Mouse (Mus musculus): ENCODE results near the gene Vps33b. TPM values are rescaled to one million over a fixed set of nuclear protein-coding genes. Genes with fewer than 3 reads are reported as not detected.

Vps33b gene
- 11.1 and 12.4 TPM in 2 replicates for polyA plus RNA-seq (2016; fragmentation: Nextera tagmentation; extraction: Ambion mirVana)

- Histone ChIP-seq H3K9ac (peak within 1 kb of the TSS; percentile 80), H3K4me3 (peak within 1 kb of the TSS; percentile 76), H3K36me3 (peaks cover 44% of the 10 kb centered on the region), H3K4me2 (peak within 1 kb of the TSS; percentile 80), H3K27ac (ENCODE audit: poor library complexity, severe bottlenecking) (peak within 1 kb of the TSS; percentile 70), H3K27me3 (replicated peaks) (no peaks in the 10 kb centered on the region), H3K4me1 (replicated peaks) (peaks cover 19% of the 10 kb centered on the region), H3K9me3 (replicated peaks) (peaks cover 6% of the 10 kb centered on the region)
- WGBS = 4% methylated on average over 21 of the region's 21 CpGs
- ATAC-seq (ENCODE audit: insufficient number of reproducible peaks, low FRiP score) = peak; percentile 89
These were observed at the start of gene Vps33b for GRCm38 (mm10) chr7:80268897-80269750. TSS of gene Vps33b (plus strand) at chr7:80269649.

GRCm38 (mm10) chr7:80220237-80220797 is 49.1 kb upstream of the Vps33b start:
- Histone ChIP-seq H3K27ac (ENCODE audit: poor library complexity, severe bottlenecking) (no peak overlapping the region), H3K9ac (no peak overlapping the region), H3K4me3 (no peak overlapping the region), H3K27me3 (replicated peaks) (no peaks in the 10 kb centered on the region), H3K4me2 (no peak overlapping the region), H3K4me1 (replicated peaks) (peaks cover under 1% of the 10 kb centered on the region), H3K9me3 (replicated peaks) (no peaks in the 10 kb centered on the region), H3K36me3 (peaks cover 84% of the 10 kb centered on the region)
- ATAC-seq (ENCODE audit: insufficient number of reproducible peaks, low FRiP score) = no peak
- 88% methylated on average over 9 of the region's 9 CpGs for WGBS

GRCm38 (mm10) chr7:80221179-80221750 is 48.2 kb upstream of the Vps33b start:
- H3K27me3 ChIP-seq (replicated peaks) = no peaks in the 10 kb centered on the region
- no peak overlapping the region for H3K9ac ChIP-seq
- WGBS = 81% methylated on average over 4 of the region's 4 CpGs
- H3K36me3 ChIP-seq = peaks cover 86% of the 10 kb centered on the region
- no peak overlapping the region for H3K4me3 ChIP-seq
- no peak for ATAC-seq (ENCODE audit: insufficient number of reproducible peaks, low FRiP score)
- no peak overlapping the region for H3K27ac ChIP-seq (ENCODE audit: poor library complexity, severe bottlenecking)
- H3K4me1 ChIP-seq (replicated peaks) = no peaks in the 10 kb centered on the region
- H3K4me2 ChIP-seq = no peak overlapping the region
- no peaks in the 10 kb centered on the region for H3K9me3 ChIP-seq (replicated peaks)

GRCm38 (mm10) chr7:80227065-80227464 is 42.4 kb upstream of the Vps33b start:
- WGBS = 95% methylated on average over 4 of the region's 4 CpGs
- no peak for ATAC-seq (ENCODE audit: insufficient number of reproducible peaks, low FRiP score)
- Histone ChIP-seq H3K9ac (no peak overlapping the region), H3K36me3 (peaks cover 54% of the 10 kb centered on the region), H3K9me3 (replicated peaks) (no peaks in the 10 kb centered on the region), H3K27me3 (replicated peaks) (no peaks in the 10 kb centered on the region), H3K4me2 (no peak overlapping the region), H3K4me3 (no peak overlapping the region), H3K27ac (ENCODE audit: poor library complexity, severe bottlenecking) (no peak overlapping the region), H3K4me1 (replicated peaks) (peaks cover 5% of the 10 kb centered on the region; the same call in 1 of the 2 replicates)

- WGBS = 81% methylated on average over 6 of the region's 6 CpGs
- Histone ChIP-seq H3K36me3 (peaks cover 28% of the 10 kb centered on the region), H3K4me3 (no peak overlapping the region), H3K9ac (no peak overlapping the region), H3K4me2 (no peak overlapping the region), H3K4me1 (replicated peaks) (peaks cover 10% of the 10 kb centered on the region), H3K27me3 (replicated peaks) (no peaks in the 10 kb centered on the region), H3K9me3 (replicated peaks) (no peaks in the 10 kb centered on the region), H3K27ac (ENCODE audit: poor library complexity, severe bottlenecking) (no peak overlapping the region)
- no peak for ATAC-seq (ENCODE audit: insufficient number of reproducible peaks, low FRiP score)
These were observed 39.3 kb upstream of the Vps33b start for GRCm38 (mm10) chr7:80230196-80230595.

GRCm38 (mm10) chr7:80231971-80232488 is 37.4 kb upstream of the Vps33b start:
- Histone ChIP-seq H3K9me3 (replicated peaks) (no peaks in the 10 kb centered on the region), H3K4me3 (peak overlapping the region; percentile 73), H3K4me1 (replicated peaks) (peaks cover 10% of the 10 kb centered on the region), H3K27me3 (replicated peaks) (no peaks in the 10 kb centered on the region), H3K27ac (ENCODE audit: poor library complexity, severe bottlenecking) (peak overlapping the region; percentile 40; the same call in 1 of the 2 replicates), H3K4me2 (peak overlapping the region; percentile 89), H3K9ac (peak overlapping the region; percentile 79), H3K36me3 (peaks cover 12% of the 10 kb centered on the region)
- no peak; the same call in 1 of the 2 replicates for ATAC-seq (ENCODE audit: insufficient number of reproducible peaks, low FRiP score)
- under 1% methylated on average over 29 of the region's 29 CpGs for WGBS

- Histone ChIP-seq H3K27me3 (replicated peaks) (no peaks in the 10 kb centered on the region), H3K9me3 (replicated peaks) (no peaks in the 10 kb centered on the region), H3K4me3 (peak within 1 kb of the TSS; percentile 73), H3K4me1 (replicated peaks) (peaks cover 10% of the 10 kb centered on the region), H3K9ac (peak within 1 kb of the TSS; percentile 79), H3K4me2 (peak within 1 kb of the TSS; percentile 89), H3K36me3 (peaks cover 6% of the 10 kb centered on the region), H3K27ac (ENCODE audit: poor library complexity, severe bottlenecking) (peak within 1 kb of the TSS; percentile 52)
- under 1% methylated on average over 56 of the region's 56 CpGs for WGBS
- peak; percentile 100 for ATAC-seq (ENCODE audit: insufficient number of reproducible peaks, low FRiP score)
These were observed 36.9 kb upstream of the Vps33b start, which contains the start of the genes Cib1 and Gdpgp1 for GRCm38 (mm10) chr7:80232489-80233029. TSS of gene Cib1 (minus strand) at chr7:80232813. TSS of gene Gdpgp1 (plus strand) at chr7:80232865.

- no peaks in the 10 kb centered on the region for H3K27me3 ChIP-seq (replicated peaks)
- H3K4me3 ChIP-seq = peak overlapping the region; percentile 73; the same call in 1 of the 2 replicates
- no peak for ATAC-seq (ENCODE audit: insufficient number of reproducible peaks, low FRiP score)
- H3K36me3 ChIP-seq = peaks cover 9% of the 10 kb centered on the region
- peak overlapping the region; percentile 89 for H3K4me2 ChIP-seq
- H3K4me1 ChIP-seq (replicated peaks) = peaks cover 10% of the 10 kb centered on the region
- no peaks in the 10 kb centered on the region for H3K9me3 ChIP-seq (replicated peaks)
- no peak overlapping the region for H3K27ac ChIP-seq (ENCODE audit: poor library complexity, severe bottlenecking)
- 74% methylated on average over 9 of the region's 9 CpGs for WGBS
- H3K9ac ChIP-seq = peak overlapping the region; percentile 50; the same call in 1 of the 2 replicates
These were observed 35.6 kb upstream of the Vps33b start for GRCm38 (mm10) chr7:80233799-80234198.

- ATAC-seq (ENCODE audit: insufficient number of reproducible peaks, low FRiP score) = no peak
- H3K36me3 ChIP-seq = peaks cover 26% of the 10 kb centered on the region
- no peak overlapping the region for H3K27ac ChIP-seq (ENCODE audit: poor library complexity, severe bottlenecking)
- no peak overlapping the region for H3K4me3 ChIP-seq
- no peaks in the 10 kb centered on the region for H3K9me3 ChIP-seq (replicated peaks)
- 88% methylated on average over 10 of the region's 10 CpGs for WGBS
- H3K4me2 ChIP-seq = no peak overlapping the region
- peaks cover 5% of the 10 kb centered on the region for H3K4me1 ChIP-seq (replicated peaks)
- no peaks in the 10 kb centered on the region for H3K27me3 ChIP-seq (replicated peaks)
- no peak overlapping the region for H3K9ac ChIP-seq
These were observed 30.9 kb upstream of the Vps33b start for GRCm38 (mm10) chr7:80238542-80238941.

- 81% methylated on average over 4 of the region's 4 CpGs for WGBS
- Histone ChIP-seq H3K4me1 (replicated peaks) (no peaks in the 10 kb centered on the region), H3K9ac (no peak overlapping the region), H3K27me3 (replicated peaks) (no peaks in the 10 kb centered on the region), H3K4me2 (no peak overlapping the region), H3K9me3 (replicated peaks) (no peaks in the 10 kb centered on the region), H3K36me3 (peaks cover 26% of the 10 kb centered on the region), H3K4me3 (no peak overlapping the region), H3K27ac (ENCODE audit: poor library complexity, severe bottlenecking) (no peak overlapping the region)
- no peak for ATAC-seq (ENCODE audit: insufficient number of reproducible peaks, low FRiP score)
These were observed 27.8 kb upstream of the Vps33b start for GRCm38 (mm10) chr7:80241661-80242060.

Measured in heart, embryonic 12.5 days (tissue).